Mouse (Mus musculus) spleen, adult 12 weeks (tissue): ENCODE measurements around the gene Btf3.
A peak's percentile ranks its signal among the peaks of the same experiment; 100 is the strongest.

Experiments used
- DNase-seq: peaks from one replicate; pipeline ENCODE4 v3.0.0; 2022; ENCODE audit warnings: low spot score

Gene Btf3

GRCm38 (mm10) chr13:98316480-98317245, at the start of gene Btf3:
Btf3 (minus strand) TSS chr13:98317006.
- peak; percentile 89 for DNase-seq

DNA sequence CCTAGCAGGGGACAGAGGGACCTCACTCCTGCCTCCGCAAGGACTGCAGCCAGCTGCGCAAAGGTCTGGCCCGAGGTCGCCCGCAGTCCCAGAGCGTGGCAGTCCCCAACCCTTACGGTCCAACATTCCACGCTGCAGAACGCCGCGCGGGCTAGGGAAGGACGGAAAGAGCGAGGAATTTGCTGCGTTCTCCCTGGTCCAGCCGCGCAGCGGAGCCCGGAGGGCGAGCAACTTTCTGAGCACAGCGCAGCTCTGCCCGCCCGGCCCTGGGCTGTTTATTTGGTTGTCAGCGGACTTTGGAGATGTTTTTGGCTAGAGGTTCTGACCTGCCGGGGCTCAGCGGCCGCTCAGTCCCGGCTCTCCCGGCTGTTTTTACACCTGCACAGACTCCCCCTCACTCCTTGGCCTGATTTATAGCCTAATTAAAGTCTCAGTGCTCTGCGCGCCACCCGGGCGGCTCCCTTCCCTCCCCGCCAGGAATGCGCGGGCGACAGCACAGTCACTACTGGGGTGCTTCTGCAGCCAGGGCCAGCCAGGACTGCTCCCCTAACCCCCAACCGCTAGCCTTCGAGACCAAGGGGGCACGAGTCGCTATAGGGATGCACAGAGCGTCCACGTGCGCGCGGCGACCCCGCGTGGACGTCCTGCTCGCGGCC, 49.1 kb upstream of the Btf3 start:
- DNase-seq, result no peak

GRCm38 (mm10) chr13:98365081-98365480, 48.3 kb upstream of the Btf3 start:
- no peak for DNase-seq

GRCm38 (mm10) chr13:98363046-98363445, 46.2 kb upstream of the Btf3 start:
- DNase-seq, result no peak

- DNase-seq, result no peak
Measured at GRCm38 (mm10) chr13:98361161-98361560, 44.4 kb upstream of the Btf3 start.

- no peak for DNase-seq
Measured at GRCm38 (mm10) chr13:98360391-98360790, 43.6 kb upstream of the Btf3 start.

- DNase-seq, result no peak
Measured at GRCm38 (mm10) chr13:98359337-98359736, 42.5 kb upstream of the Btf3 start.

- DNase-seq, result no peak
Measured at GRCm38 (mm10) chr13:98358424-98359181, 41.8 kb upstream of the Btf3 start.

GRCm38 (mm10) chr13:98357433-98358423, 40.9 kb upstream of the Btf3 start:
- no peak for DNase-seq

- DNase-seq, result no peak
Measured at GRCm38 (mm10) chr13:98356973-98357425, 40.2 kb upstream of the Btf3 start.

DNA sequence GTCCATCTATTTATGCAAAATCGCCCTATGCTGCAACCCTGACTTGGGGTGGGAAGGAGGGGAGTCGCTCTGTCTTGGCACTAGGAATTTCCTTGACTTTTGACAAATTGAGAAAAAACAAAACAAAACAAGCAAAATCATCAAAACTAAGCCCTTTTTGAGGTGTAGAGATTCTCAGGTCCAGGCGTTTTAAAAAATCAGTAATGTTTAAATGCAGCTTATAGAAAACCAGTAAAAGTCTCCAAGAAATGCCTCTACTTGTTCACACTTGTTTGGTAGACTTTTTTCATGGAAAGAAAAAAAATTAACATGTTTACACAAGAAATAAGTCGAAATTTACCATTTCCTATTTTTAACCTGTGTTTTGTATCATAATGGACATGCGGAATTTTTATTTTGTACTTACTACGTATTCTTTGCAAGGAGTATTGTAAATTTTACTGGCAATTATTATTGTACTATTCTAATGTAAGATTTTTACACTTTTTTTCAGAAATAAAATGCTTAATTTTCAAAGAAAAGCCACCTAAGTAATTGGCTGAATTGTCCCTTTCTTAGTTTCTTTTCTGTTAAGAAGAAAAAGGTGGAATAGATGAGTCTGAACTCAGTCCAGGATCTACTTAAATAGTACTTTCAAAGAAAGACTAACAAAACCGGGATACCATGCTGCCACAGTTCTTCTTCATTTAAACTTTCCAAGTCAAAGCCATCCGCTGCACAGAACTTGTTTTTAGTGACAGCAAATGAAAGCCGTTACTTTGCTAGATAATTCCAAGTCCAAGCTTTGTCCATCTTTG, 39.6 kb upstream of the Btf3 start:
- no peak for DNase-seq

DNA sequence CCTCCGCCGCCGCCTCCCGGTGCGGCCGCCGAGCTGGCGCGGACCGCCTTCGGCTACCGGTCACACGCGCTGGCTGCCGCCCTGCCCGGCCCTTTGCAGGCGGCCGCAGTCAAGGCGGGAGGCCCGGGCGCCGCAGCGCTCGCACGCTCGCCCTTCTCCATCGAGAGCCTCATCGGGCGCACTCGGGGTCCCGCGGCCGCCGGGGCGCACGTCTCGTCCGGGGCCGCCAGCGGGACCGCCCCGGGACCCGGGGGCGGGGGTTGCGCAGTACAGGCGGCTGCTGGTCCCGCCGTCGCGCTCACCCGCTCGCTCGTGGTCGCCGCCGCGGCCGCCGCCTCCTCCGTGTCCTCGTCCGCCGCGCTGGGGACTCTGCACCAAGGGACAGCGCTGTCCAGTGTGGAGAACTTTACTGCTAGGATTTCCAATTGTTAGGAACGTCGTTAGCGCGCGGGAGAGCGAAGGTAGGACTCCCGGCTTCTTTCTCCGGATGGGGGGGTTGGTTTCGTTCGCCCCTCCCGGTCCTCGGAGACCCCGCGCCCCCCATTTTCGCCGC, 38.8 kb upstream of the Btf3 start:
- DNase-seq, result no peak

DNA sequence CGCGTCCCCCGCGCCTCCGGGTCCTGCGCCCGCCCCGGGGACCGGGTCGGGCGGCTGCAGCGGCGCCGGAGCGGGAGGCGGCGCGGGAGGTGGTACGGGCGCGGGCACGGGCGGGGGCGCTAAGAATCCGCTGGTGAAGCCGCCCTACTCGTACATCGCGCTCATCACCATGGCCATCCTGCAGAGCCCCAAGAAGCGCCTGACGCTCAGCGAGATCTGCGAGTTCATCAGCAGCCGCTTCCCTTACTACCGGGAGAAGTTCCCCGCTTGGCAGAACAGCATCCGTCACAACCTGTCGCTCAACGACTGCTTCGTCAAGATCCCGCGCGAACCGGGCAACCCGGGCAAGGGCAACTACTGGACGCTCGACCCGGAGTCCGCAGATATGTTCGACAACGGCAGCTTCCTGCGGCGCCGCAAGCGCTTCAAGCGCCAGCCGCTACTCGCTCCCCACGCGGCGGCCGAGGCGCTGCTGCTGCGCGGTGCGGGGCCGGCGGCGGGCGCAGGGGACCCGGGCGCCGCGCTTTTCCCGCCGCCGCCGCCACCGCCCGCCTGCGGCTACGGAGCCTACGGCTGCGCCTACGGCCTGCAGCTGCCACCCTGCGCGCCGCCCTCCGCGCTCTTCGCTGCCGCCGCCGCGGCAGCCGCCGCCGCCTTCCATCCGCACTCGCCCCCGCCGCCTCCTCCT, 38.2 kb upstream of the Btf3 start:
- DNase-seq, result no peak

DNA sequence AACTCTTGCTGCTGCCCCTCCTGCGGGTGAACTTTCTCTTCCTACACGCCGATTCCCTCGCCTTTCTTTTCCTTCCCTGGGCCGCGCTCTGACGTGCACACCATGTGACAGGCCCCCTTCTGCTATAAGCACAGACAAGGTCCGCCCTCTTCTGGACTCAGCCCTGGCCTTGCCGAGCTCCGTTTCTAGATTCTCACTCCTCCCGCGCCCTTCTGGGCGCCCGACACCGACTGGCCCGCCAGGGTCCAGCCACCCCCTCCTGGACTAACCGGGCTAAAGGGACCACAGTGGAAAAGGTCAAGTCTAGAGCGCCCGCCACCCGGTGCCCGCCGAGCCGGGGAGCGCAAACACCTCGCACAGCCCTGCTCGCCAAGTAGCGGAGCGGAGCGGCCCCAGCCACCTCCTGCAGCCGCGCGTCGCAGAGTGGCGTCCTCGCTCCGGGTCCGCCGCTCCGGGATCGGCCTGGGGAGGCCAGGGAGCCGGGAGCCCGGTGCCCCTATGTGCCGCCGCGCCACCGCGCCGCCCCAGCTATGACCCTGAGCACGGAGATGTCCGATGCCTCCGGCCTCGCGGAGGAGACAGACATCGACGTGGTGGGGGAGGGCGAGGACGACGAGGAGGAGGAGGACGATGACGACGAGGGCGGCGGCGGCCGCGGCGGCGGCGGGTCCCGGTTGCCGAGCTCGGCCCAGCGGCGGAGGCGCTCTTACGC, 37.4 kb upstream of the Btf3 start, which contains the start of gene Foxd1:
Foxd1 (plus strand) TSS at position 153 of the 712 bp plus-strand sequence.
- no peak for DNase-seq

DNA sequence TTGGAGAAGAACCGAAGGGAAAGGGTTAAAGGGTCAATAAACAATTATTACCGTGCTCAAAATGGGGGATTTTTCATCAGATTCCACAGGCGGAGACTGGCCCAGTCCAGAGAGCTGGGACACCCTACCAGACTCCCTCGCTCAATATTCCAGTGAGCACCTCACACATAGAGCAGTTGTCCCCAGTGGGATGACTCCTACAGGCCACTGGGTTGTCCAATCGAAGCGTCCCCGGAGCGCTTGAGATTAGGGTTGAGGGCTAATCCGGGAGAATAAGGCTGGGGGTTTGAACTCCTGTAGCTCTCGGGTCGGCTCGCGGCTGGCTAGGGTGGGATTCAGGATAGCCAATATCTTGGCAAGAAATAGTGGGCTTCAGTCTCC, 36.9 kb upstream of the Btf3 start:
- DNase-seq, result no peak

DNA sequence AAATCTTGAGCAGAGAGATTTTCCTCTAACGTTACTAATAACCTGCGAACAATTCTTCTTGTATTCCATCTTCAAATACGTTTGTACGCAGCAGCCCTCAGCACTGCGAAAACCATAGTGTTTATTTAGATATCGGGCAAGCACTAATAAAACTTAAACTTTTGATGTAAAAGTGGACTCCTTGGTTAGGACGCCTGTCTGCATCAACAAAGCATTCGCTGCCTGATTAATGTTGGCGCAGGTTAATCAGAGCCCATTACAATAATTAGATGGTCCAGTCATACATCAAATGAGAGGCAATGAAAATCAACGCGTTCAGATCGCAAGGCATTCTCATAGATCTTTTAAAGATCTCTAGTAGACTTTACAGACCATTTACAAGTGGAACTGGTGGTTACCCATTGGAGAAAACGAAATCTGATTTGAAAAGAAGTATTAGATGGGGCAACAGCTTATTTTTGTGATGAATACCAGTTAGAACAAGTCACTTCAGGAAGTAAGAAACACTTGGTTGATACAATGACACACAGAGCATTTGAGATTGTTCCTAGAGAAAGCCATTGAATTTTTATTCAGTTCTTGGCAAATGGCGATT, 35.7 kb upstream of the Btf3 start:
- DNase-seq, result no peak

GRCm38 (mm10) chr13:98351527-98351926, 34.7 kb upstream of the Btf3 start:
- DNase-seq, result no peak

DNA sequence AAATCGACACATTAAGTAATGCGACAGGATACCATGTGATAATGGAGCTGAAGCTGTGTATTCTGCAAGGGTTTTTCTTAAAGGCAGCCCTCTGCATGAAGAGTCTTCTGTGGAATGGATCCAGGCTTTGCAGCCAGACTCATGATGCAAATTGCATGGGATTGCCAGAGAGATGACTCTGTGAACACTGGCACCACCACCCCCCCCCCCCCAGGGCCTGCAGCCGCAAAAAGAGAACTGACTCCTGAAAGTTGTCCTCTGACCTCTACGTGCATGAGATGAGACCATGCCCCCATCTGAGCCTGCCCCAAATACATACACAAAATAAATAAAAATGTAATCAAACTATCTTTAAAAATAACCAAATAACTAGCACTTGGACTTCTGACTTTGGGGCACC, 32.7 kb upstream of the Btf3 start:
- no peak for DNase-seq

GRCm38 (mm10) chr13:98340506-98340905, 23.7 kb upstream of the Btf3 start:
- DNase-seq, result no peak
